Mouse (Mus musculus) heart, embryonic 15.5 days (tissue): ENCODE results near the gene Stxbp3. TPM values are rescaled to one million over a fixed set of nuclear protein-coding genes. Genes with fewer than 3 reads are reported as not detected.

Source experiments
- ATAC-seq: fragments of 200-750 bp; cut with Nextera tagmentation; replicated peaks from 2 replicates; pipeline ENCODE4 v1.8.0; 2017; ENCODE audit warnings: low read depth, moderate TSS enrichment; ENCODE audit not compliant: insufficient number of reproducible peaks, insufficient read depth, low FRiP score
- H3K27ac ChIP-seq: fragments of 300-500 bp; sonication (generic); 2 replicates; pipeline ENCODE4 v1.5.1; 2015; ENCODE audit warnings: mild to moderate bottlenecking, inconsistent platforms
- H3K27me3 ChIP-seq: fragments of 300-500 bp; sonication (generic); 2 replicates; pipeline ENCODE4 v1.6.1; 2015; ENCODE audit warnings: inconsistent platforms
- H3K36me3 ChIP-seq: fragments of 300-500 bp; sonication (generic); 2 replicates; pipeline ENCODE4 v1.6.1; 2015; ENCODE audit warnings: mild to moderate bottlenecking, inconsistent platforms
- H3K4me1 ChIP-seq: fragments of 300-500 bp; sonication (generic); replicated peaks from 2 replicates; pipeline ENCODE4 v1.6.1; 2015; ENCODE audit warnings: inconsistent platforms
- H3K4me2 ChIP-seq: fragments of 300-500 bp; sonication (generic); 2 replicates; pipeline ENCODE4 v1.6.1; 2015; ENCODE audit warnings: inconsistent platforms, mild to moderate bottlenecking, moderate library complexity
- H3K4me3 ChIP-seq: fragments of 300-500 bp; sonication (generic); 2 replicates; pipeline ENCODE4 v1.5.1; 2015; ENCODE audit warnings: mild to moderate bottlenecking, inconsistent platforms
- H3K9ac ChIP-seq: fragments of 300-500 bp; sonication (generic); 2 replicates; pipeline ENCODE4 v1.6.1; 2015; ENCODE audit warnings: mild to moderate bottlenecking, inconsistent platforms
- H3K9me3 ChIP-seq: fragments of 300-500 bp; sonication (generic); replicated peaks from 2 replicates; pipeline ENCODE4 v1.6.1; 2016; ENCODE audit warnings: inconsistent platforms
- WGBS: fragments of 180-500 bp; shearing (Covaris S2); methylation state at CpG from one replicate; pipeline ENCODE4 v1.1.7; 2015; ENCODE audit warnings: mixed read lengths; 5-methylcytosine and 5-hydroxymethylcytosine counted together
- polyA plus RNA-seq: library from polyadenylated mRNA; unstranded; fragments of >200 nt; fragmentation: Nextera tagmentation; extraction: Ambion mirVana; gene quantifications from 2 replicates; pipeline ENCODE4 v1.2.1, GENCODE M21; 2015

Stxbp3 gene
- polyA plus RNA-seq, 1 experiment from 2014 or later, result 29.9 TPM

DNA sequence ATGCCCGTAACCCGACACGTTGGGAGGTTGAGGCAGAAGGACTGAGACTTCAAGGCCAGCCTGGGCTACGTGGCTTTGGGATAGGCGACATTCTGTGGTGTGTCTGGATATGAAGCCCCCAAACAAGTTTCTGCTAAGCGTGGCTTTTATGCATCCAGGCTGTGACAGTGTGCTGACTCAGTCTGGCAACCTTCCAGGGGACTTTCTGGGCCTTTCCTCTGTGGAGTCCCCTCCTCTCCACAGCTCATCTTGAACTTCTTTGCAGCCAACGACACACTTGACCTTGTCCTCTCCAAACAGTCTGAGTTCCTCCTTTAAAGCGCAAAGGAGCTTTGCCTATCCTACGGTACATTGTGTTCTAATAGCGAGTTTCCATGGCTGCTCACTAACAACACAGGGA is 15.5 kb upstream of the Stxbp3 start:
- peak; percentile 57; the same call in 1 of the 2 replicates for ATAC-seq
- Histone ChIP-seq H3K4me1 (peaks cover 32% of the 10 kb centered on the region), H3K4me2 (no peak overlapping the region), H3K4me3 (no peak overlapping the region), H3K9ac (no peak overlapping the region), H3K36me3 (no peaks in the 10 kb centered on the region), H3K27ac (peak overlapping the region; percentile 28; the same call in 1 of the 2 replicates), H3K27me3 (no peaks in the 10 kb centered on the region), H3K9me3 (no peaks in the 10 kb centered on the region)
- 53% methylated on average over 10 of the region's 10 CpGs for WGBS

DNA sequence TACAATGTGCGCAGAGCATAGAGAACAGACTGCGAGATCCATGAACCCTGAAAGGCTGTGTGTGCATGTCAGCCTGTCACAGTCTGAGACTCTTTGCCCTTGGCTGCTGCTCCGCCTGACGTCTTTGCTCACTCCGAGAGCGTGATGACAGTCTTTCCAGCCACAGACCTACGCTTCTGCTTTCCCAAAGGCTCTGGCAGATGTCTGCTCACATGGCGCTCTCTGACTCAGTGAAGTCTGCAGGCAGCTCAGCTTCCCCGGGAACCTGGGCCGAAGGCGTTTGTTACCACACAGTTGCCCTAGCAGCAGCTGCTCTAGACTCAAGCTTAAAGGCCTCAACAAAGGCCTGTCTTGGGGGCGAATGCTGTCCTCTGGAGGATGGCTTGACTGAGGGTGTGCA is 15.0 kb upstream of the Stxbp3 start:
- H3K4me2 ChIP-seq, result peak overlapping the region; percentile 2; the same call in 1 of the 2 replicates
- peak; percentile 8; the same call in 1 of the 2 replicates for ATAC-seq
- no peak overlapping the region for H3K9ac ChIP-seq
- no peak overlapping the region for H3K4me3 ChIP-seq
- WGBS, result 38% methylated on average over 12 of the region's 12 CpGs
- H3K36me3 ChIP-seq, result no peaks in the 10 kb centered on the region
- H3K4me1 ChIP-seq, result peaks cover 35% of the 10 kb centered on the region
- no peaks in the 10 kb centered on the region for H3K9me3 ChIP-seq
- peak overlapping the region; percentile 28; the same call in 1 of the 2 replicates for H3K27ac ChIP-seq
- no peaks in the 10 kb centered on the region for H3K27me3 ChIP-seq

DNA sequence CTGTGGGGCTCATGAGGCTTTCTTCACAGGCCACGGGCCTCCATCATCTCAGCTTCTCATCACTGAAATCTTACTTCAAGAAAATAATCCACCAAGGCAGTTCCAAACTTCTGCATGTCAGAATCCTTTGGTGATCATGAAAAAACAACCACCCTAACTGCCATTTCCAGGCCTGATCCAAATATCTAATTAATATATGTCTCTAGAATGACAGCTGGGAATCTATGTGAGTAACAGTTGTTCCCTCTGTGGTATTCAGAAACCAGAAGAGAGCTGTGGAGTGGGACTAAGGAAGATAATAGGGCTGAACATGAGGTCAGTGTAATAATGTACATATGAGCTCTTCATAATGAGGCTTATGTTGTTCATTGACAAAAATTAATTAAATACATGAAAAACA is 12.9 kb upstream of the Stxbp3 start:
- Histone ChIP-seq H3K27ac (no peak overlapping the region), H3K9ac (no peak overlapping the region), H3K9me3 (no peaks in the 10 kb centered on the region), H3K27me3 (no peaks in the 10 kb centered on the region), H3K36me3 (no peaks in the 10 kb centered on the region), H3K4me3 (no peak overlapping the region), H3K4me1 (peaks cover 35% of the 10 kb centered on the region), H3K4me2 (no peak overlapping the region)
- 74% methylated on average over 1 of the region's 1 CpGs for WGBS
- ATAC-seq, result no peak

DNA sequence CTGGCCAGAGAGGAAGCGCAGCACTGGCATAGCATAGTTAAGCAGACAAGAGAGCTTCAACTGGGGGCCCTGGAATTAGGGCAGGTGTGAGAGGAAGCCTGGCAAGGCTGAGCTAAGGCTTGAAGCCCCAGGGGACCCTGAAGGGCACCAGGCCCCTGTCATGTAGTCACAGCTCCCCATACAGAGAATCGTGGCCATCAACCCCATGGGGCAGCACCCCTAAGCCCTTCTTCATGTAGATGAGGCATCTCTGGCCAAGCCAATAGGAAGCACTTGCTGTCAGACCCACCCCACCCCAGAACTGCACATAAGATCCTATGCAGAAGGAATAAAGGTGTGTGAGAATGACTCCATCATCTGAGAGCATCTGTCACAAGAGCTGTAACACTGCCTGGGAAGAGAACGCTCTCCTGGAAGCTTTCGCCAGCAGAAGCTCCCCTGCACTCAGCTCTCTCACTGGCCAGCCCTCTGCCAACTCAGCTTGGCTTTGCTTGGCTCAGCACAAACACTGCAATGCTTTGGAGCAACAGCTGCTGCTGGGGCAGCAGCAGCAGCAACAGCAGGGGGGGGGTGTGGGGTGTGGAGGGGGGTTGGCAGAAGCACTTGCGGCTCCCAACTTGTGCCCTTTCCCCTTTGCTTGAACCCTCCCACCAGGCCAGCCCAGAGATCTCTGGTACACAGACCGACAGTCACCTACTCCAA is 11.8 kb upstream of the Stxbp3 start:
- Histone ChIP-seq H3K9me3 (no peaks in the 10 kb centered on the region), H3K4me3 (no peak overlapping the region), H3K27me3 (no peaks in the 10 kb centered on the region), H3K4me1 (peaks cover 29% of the 10 kb centered on the region), H3K4me2 (no peak overlapping the region), H3K27ac (no peak overlapping the region), H3K9ac (no peak overlapping the region), H3K36me3 (no peaks in the 10 kb centered on the region)
- ATAC-seq, result no peak
- WGBS, result 65% methylated on average over 6 of the region's 6 CpGs

DNA sequence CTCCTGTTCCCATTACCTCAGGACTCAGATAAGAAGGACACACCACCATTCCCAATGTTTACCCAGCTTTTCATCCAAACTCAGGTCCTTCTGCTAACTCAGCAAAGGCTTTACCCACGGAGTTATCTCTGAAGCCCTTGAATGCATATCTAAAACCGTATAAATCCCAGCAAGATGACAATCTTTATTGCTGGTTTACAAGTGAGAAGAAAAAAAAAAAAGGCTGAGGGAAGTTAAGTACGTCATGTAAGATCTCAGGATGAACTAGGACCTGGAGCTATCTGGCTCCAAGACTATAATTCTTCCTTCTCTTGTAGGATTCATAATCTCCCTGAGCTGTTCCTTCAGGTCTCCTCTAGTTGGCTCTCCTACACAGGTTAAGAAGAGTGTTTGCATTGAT is 11.2 kb upstream of the Stxbp3 start:
- no peak for ATAC-seq
- Histone ChIP-seq H3K4me3 (no peak overlapping the region), H3K9me3 (no peaks in the 10 kb centered on the region), H3K9ac (no peak overlapping the region), H3K27me3 (no peaks in the 10 kb centered on the region), H3K4me1 (peaks cover 24% of the 10 kb centered on the region), H3K27ac (no peak overlapping the region), H3K4me2 (no peak overlapping the region), H3K36me3 (no peaks in the 10 kb centered on the region)
- WGBS, result 59% methylated on average over 3 of the region's 3 CpGs

DNA sequence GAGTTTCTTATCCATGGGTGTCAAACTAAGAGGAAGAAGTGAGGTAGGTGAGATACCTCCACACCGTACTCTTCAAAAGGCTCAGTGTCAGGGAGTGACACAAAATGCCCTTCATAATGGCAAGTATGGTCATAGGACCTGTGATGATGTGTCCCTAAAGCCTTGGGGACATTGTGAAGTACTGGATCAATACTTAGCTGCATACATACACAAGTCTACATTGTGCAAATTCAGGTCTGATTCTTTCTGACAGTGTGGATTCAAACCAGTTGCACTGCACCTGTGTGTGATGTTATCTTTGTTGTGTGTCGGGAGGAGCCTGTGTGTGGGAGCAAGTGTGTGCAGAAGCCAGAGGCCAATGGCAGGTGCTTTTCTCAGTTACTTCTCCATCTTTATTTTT is 10.7 kb upstream of the Stxbp3 start:
- ATAC-seq, result no peak
- Histone ChIP-seq H3K9ac (no peak overlapping the region), H3K27me3 (no peaks in the 10 kb centered on the region), H3K36me3 (no peaks in the 10 kb centered on the region), H3K27ac (0 out of 2 replicates have a peak overlapping the region, but pooled peaks have one; percentile 40), H3K4me3 (no peak overlapping the region), H3K4me1 (peaks cover 23% of the 10 kb centered on the region), H3K4me2 (no peak overlapping the region), H3K9me3 (no peaks in the 10 kb centered on the region)
- WGBS, result 82% methylated on average over 2 of the region's 2 CpGs

DNA sequence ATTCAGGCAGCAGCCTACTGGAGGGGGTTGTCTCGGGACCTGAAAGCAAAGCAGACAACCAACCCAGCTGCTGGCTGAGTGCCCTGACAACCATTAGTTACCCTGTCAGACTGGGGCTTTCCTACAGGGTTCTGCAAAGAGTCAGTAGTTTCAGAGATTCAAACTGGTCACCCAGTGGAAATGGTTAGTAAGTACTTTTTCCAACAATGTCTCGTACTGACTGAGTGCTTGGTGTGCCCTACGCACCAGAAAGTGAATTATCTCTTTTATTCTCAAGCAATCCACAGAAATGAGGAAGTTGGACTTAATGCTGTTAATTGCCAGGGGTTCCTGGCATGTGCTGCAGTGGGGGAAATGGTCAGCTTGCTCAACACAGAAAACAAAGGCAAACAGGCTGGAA is 10.2 kb upstream of the Stxbp3 start:
- peaks cover 18% of the 10 kb centered on the region for H3K4me1 ChIP-seq
- no peaks in the 10 kb centered on the region for H3K27me3 ChIP-seq
- H3K4me2 ChIP-seq, result no peak overlapping the region
- peak; percentile 27; the same call in 1 of the 2 replicates for ATAC-seq
- H3K4me3 ChIP-seq, result no peak overlapping the region
- peak overlapping the region; percentile 40 for H3K27ac ChIP-seq
- WGBS, result 31% methylated on average over 3 of the region's 3 CpGs
- H3K9me3 ChIP-seq, result no peaks in the 10 kb centered on the region
- H3K36me3 ChIP-seq, result no peaks in the 10 kb centered on the region
- H3K9ac ChIP-seq, result no peak overlapping the region

DNA sequence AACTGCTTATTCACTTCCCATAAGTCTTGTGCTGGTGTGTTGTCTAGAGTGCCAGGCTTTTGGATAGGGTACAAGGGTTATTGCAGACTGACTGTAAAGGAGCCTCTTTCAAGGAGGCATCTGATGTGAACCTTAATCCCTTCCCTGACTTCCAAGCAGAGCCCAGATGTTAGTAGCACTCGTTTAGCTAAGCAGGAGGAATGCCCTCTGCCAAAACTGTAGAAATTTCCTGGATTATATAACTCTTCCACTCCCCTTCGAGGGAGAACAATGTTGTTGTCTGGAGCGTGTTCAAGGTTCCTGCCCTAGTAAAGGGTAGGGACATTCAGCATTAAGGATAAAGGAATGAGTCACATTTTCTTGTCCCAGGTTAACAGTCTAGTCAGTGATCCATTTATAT is 6.3 kb upstream of the Stxbp3 start:
- Histone ChIP-seq H3K4me1 (peaks cover 7% of the 10 kb centered on the region; the same call in 1 of the 2 replicates), H3K27me3 (no peaks in the 10 kb centered on the region), H3K9me3 (no peaks in the 10 kb centered on the region), H3K4me3 (no peak overlapping the region), H3K4me2 (no peak overlapping the region), H3K36me3 (no peaks in the 10 kb centered on the region), H3K27ac (no peak overlapping the region), H3K9ac (no peak overlapping the region)
- 63% methylated on average over 3 of the region's 3 CpGs for WGBS
- no peak for ATAC-seq

DNA sequence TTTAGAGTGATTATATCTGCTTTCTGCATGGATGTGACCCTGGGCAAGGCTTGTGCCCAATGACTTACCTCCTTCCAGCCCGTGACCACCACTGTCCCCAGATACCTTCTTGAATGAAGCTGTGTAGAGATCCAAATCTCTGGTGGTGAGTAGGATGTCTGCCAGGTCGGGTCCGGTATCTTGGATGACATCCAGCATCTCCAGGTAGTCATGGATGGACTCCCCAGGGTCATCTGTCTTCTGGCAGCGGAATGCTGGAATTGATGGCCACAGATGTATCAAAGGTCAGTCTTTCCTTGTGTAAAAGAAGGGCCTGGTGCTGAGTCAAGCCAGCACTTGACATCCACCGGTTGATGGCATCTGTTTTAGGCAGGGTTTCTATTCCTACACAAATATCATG is 4.2 kb upstream of the Stxbp3 start:
- Histone ChIP-seq H3K27ac (no peak overlapping the region), H3K27me3 (no peaks in the 10 kb centered on the region), H3K4me2 (no peak overlapping the region), H3K4me1 (no peaks in the 10 kb centered on the region), H3K4me3 (no peak overlapping the region), H3K36me3 (no peaks in the 10 kb centered on the region), H3K9me3 (no peaks in the 10 kb centered on the region), H3K9ac (no peak overlapping the region)
- WGBS, result 62% methylated on average over 5 of the region's 5 CpGs
- no peak for ATAC-seq

DNA sequence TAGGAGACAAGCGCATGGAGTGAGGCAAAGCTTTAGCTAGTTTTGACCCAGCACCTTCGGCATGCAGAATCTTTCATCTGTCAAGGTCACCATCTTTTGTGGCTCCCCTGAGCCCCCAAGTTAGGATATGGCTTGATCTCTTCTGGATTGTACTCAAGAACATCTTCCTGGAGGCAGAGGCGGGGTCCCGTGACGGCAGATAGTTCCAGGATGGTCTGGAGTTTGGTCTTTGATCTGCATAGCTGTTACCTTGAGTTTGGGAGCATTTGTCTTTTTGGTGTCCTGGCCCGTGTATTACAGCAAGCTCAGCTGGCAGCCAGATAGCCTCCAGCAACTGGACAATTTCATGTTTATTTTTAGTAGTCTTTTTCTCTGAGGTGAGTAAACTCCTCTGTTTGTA is 3.7 kb upstream of the Stxbp3 start:
- Histone ChIP-seq H3K27me3 (no peaks in the 10 kb centered on the region), H3K27ac (no peak overlapping the region), H3K4me2 (no peak overlapping the region), H3K36me3 (no peaks in the 10 kb centered on the region), H3K9me3 (no peaks in the 10 kb centered on the region), H3K4me3 (no peak overlapping the region), H3K4me1 (peaks cover 2% of the 10 kb centered on the region), H3K9ac (no peak overlapping the region)
- no peak for ATAC-seq
- WGBS, result 77% methylated on average over 6 of the region's 6 CpGs

DNA sequence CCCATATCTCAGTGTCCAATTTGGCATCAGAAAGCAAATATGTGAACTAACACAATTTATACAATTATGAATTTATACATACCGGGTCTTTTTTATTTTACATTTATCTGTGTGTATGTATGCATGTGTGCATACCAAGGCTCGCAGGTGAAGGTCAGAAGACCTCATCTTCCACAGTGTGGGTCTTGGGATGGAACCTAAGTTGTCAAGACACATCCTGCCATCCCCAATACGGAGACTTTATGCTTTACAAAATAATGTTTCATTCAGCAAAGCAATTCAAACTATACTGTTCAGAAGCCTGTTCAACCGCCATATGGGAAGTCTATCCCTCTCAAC is 359 bp upstream of the Stxbp3 start:
- H3K36me3 ChIP-seq, result no peaks in the 10 kb centered on the region; the same call in 1 of the 2 replicates
- no peaks in the 10 kb centered on the region for H3K27me3 ChIP-seq
- no peaks in the 10 kb centered on the region for H3K9me3 ChIP-seq
- H3K27ac ChIP-seq, result no peak overlapping the region
- H3K4me3 ChIP-seq, result peak overlapping the region; percentile 85; the same call in 1 of the 2 replicates
- H3K4me2 ChIP-seq, result no peak overlapping the region
- 54% methylated on average over 4 of the region's 4 CpGs for WGBS
- no peak overlapping the region for H3K9ac ChIP-seq
- ATAC-seq, result no peak
- peaks cover 12% of the 10 kb centered on the region for H3K4me1 ChIP-seq

DNA sequence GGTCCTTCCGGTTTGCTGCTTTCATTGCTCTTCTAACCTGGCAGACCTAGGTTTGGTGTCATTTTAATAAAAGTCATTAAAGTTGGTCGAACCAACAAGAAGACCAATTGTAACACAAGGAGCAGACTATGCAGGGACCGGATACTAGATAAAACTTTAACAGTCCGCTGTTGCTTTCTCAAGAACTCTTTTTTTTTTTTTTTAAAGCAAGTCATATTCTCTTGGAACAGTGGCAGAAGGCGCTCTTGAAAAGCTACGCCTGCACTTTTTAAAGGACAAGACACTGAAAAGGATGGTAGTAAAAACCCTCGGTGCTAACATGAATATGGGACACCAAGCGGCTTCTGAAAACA is 703 bp downstream of the Stxbp3 start:
- H3K9ac ChIP-seq, result peak overlapping the region; percentile 83
- no peaks in the 10 kb centered on the region for H3K27me3 ChIP-seq
- WGBS, result 4% methylated on average over 8 of the region's 8 CpGs
- H3K36me3 ChIP-seq, result no peaks in the 10 kb centered on the region; the same call in 1 of the 2 replicates
- ATAC-seq, result no peak
- peak overlapping the region; percentile 94 for H3K27ac ChIP-seq
- peak overlapping the region; percentile 64 for H3K4me2 ChIP-seq
- no peaks in the 10 kb centered on the region for H3K9me3 ChIP-seq
- peak overlapping the region; percentile 85 for H3K4me3 ChIP-seq
- peaks cover 12% of the 10 kb centered on the region for H3K4me1 ChIP-seq
